Mouse (Mus musculus) forebrain, postnatal 0 days (tissue): ENCODE results near the gene Pde4d. TPM values are rescaled to one million over a fixed set of nuclear protein-coding genes. Genes with fewer than 3 reads are reported as not detected.

Source experiments
- ATAC-seq: fragments of 200-750 bp; cut with Nextera tagmentation; 2 replicates; pipeline ENCODE4 v1.8.0; 2017; ENCODE audit warnings: mild to moderate bottlenecking, moderate library complexity
- DNase-seq: peaks from one replicate; pipeline ENCODE4 v3.0.0-alpha.2; 2015
- H3K27ac ChIP-seq: fragments of 300-500 bp; sonication (generic); 2 replicates; pipeline ENCODE4 v1.5.1; 2014; ENCODE audit warnings: low read depth, mild to moderate bottlenecking, antibody characterized with exemption, low read length, moderate library complexity, mixed read lengths
- H3K27me3 ChIP-seq: fragments of 300-500 bp; sonication (generic); 2 replicates; pipeline ENCODE4 v1.6.1; 2014; ENCODE audit warnings: mild to moderate bottlenecking, low read length, mixed read lengths; ENCODE audit not compliant: insufficient read depth
- H3K36me3 ChIP-seq: fragments of 300-500 bp; sonication (generic); 2 replicates; pipeline ENCODE4 v1.6.1; 2014; ENCODE audit warnings: mild to moderate bottlenecking, moderate library complexity; ENCODE audit not compliant: insufficient read depth
- H3K4me1 ChIP-seq: fragments of 300-500 bp; sonication (generic); 2 replicates; pipeline ENCODE4 v1.6.1; 2014; ENCODE audit warnings: antibody characterized with exemption; ENCODE audit not compliant: insufficient read depth
- H3K4me2 ChIP-seq: fragments of 300-500 bp; sonication (generic); 2 replicates; pipeline ENCODE4 v1.6.1; 2014; ENCODE audit warnings: low read depth, mild to moderate bottlenecking, moderate library complexity
- H3K4me3 ChIP-seq: fragments of 300-500 bp; sonication (generic); 2 replicates; pipeline ENCODE4 v1.5.1; 2014; ENCODE audit warnings: low read depth, low read length, mixed read lengths
- H3K9ac ChIP-seq: fragments of 300-500 bp; sonication (generic); 2 replicates; pipeline ENCODE4 v1.6.1; 2014; ENCODE audit warnings: mild to moderate bottlenecking
- H3K9me3 ChIP-seq: fragments of 300-500 bp; sonication (generic); 2 replicates; pipeline ENCODE4 v1.6.1; 2016; ENCODE audit warnings: low read length
- CTCF ChIP-seq: sonication (generic); IDR thresholded peaks from 2 replicates; pipeline ENCODE4 v1.5.1; 2016; ENCODE audit warnings: antibody characterized with exemption, control low read depth, low read depth
- WGBS: fragments of 180-500 bp; shearing (Covaris S2); extraction: QIAGEN DNeasy Blood & Tissue Kit; methylation state at CpG from one replicate; pipeline ENCODE4 v1.1.7; 2014; 5-methylcytosine and 5-hydroxymethylcytosine counted together
- polyA plus RNA-seq: library from polyadenylated mRNA; unstranded; fragments of >200 nt; fragmentation: Nextera tagmentation; extraction: Ambion mirVana; gene quantifications from 2 replicates; pipeline ENCODE4 v1.2.1, GENCODE M21; 2015
- total RNA-seq: library from RNA; depleted of rRNA; stranded (reverse); fragments of >200 nt; gene quantifications from 2 replicates; pipeline ENCODE4 v1.2.3, GENCODE M21; 2014

Gene Pde4d
- total and polyA plus RNA-seq, 2 experiments from 2014 or later, result 13.2 to 78.8 TPM

GRCm38 (mm10) chr13:109821725-109822412 is 1372.1 kb downstream of the Pde4d start:
- Histone ChIP-seq H3K4me2 (peak overlapping the region; percentile 57), H3K27ac (peak overlapping the region; percentile 85), H3K27me3 (no peaks in the 10 kb centered on the region), H3K4me1 (peaks cover 17% of the 10 kb centered on the region; the same call in 1 of the 2 replicates), H3K9me3 (no peaks in the 10 kb centered on the region), H3K36me3 (no peaks in the 10 kb centered on the region), H3K4me3 (peak overlapping the region; percentile 30), H3K9ac (peak overlapping the region; percentile 47)
- no peak for DNase-seq
- peak; percentile 78 for ATAC-seq
- no peak for TF ChIP-seq CTCF
- 2% methylated on average over 8 of the region's 8 CpGs for WGBS

- Histone ChIP-seq H3K36me3 (no peaks in the 10 kb centered on the region), H3K9ac (peak overlapping the region; percentile 47), H3K9me3 (no peaks in the 10 kb centered on the region), H3K4me1 (peaks cover 17% of the 10 kb centered on the region; the same call in 1 of the 2 replicates), H3K27ac (peak overlapping the region; percentile 85), H3K4me2 (peak overlapping the region; percentile 57), H3K27me3 (no peaks in the 10 kb centered on the region), H3K4me3 (peak overlapping the region; percentile 30)
- DNase-seq (peak; percentile 98), ATAC-seq (peak; percentile 98)
- TF ChIP-seq CTCF, result no peak
- under 1% methylated on average over 15 of the region's 15 CpGs for WGBS
These were observed 1372.9 kb downstream of the Pde4d start for GRCm38 (mm10) chr13:109822413-109823298.

- H3K27me3 ChIP-seq, result no peaks in the 10 kb centered on the region
- 4% methylated on average over 11 of the region's 11 CpGs for WGBS
- H3K4me1 ChIP-seq, result peaks cover 17% of the 10 kb centered on the region; the same call in 1 of the 2 replicates
- peak overlapping the region; percentile 57 for H3K4me2 ChIP-seq
- H3K4me3 ChIP-seq, result peak overlapping the region; percentile 26
- H3K36me3 ChIP-seq, result no peaks in the 10 kb centered on the region
- DNase-seq (peak; percentile 75), ATAC-seq (0 out of 2 replicates have a peak, but pooled peaks have one; percentile 13)
- peak overlapping the region; percentile 48 for H3K9ac ChIP-seq
- no peak for TF ChIP-seq CTCF
- H3K27ac ChIP-seq, result peak overlapping the region; percentile 85
- no peaks in the 10 kb centered on the region for H3K9me3 ChIP-seq
These were observed 1373.7 kb downstream of the Pde4d start for GRCm38 (mm10) chr13:109823307-109824031.

- no peak for TF ChIP-seq CTCF
- no peak overlapping the region for H3K4me3 ChIP-seq
- no peak overlapping the region for H3K9ac ChIP-seq
- no peak for ATAC-seq
- H3K4me1 ChIP-seq, result peaks cover 17% of the 10 kb centered on the region; the same call in 1 of the 2 replicates
- WGBS, result 78% methylated on average over 6 of the region's 6 CpGs
- H3K27ac ChIP-seq, result no peak overlapping the region
- no peak overlapping the region for H3K4me2 ChIP-seq
- no peaks in the 10 kb centered on the region for H3K27me3 ChIP-seq
- no peaks in the 10 kb centered on the region for H3K9me3 ChIP-seq
- no peak for DNase-seq
- H3K36me3 ChIP-seq, result no peaks in the 10 kb centered on the region
These were observed 1376.1 kb downstream of the Pde4d start for GRCm38 (mm10) chr13:109825891-109826290.

- no peaks in the 10 kb centered on the region for H3K9me3 ChIP-seq
- 72% methylated on average over 6 of the region's 6 CpGs for WGBS
- ATAC-seq (no peak), DNase-seq (no peak)
- H3K4me2 ChIP-seq, result no peak overlapping the region
- no peaks in the 10 kb centered on the region for H3K27me3 ChIP-seq
- 0 out of 2 replicates have a peak, but pooled peaks cover 8% of the 10 kb centered on the region for H3K4me1 ChIP-seq
- H3K36me3 ChIP-seq, result no peaks in the 10 kb centered on the region
- no peak overlapping the region for H3K4me3 ChIP-seq
- H3K27ac ChIP-seq, result no peak overlapping the region
- no peak overlapping the region for H3K9ac ChIP-seq
- no peak for TF ChIP-seq CTCF
These were observed 1377.6 kb downstream of the Pde4d start for GRCm38 (mm10) chr13:109827341-109827740.

- Histone ChIP-seq H3K4me1 (0 out of 2 replicates have a peak, but pooled peaks cover 8% of the 10 kb centered on the region), H3K27me3 (no peaks in the 10 kb centered on the region), H3K9ac (no peak overlapping the region), H3K4me2 (no peak overlapping the region), H3K27ac (no peak overlapping the region), H3K9me3 (no peaks in the 10 kb centered on the region), H3K36me3 (no peaks in the 10 kb centered on the region), H3K4me3 (no peak overlapping the region)
- ATAC-seq (no peak), DNase-seq (no peak)
- TF ChIP-seq CTCF, result no peak
- WGBS, result 82% methylated on average over 3 of the region's 3 CpGs
These were observed 1378.2 kb downstream of the Pde4d start for GRCm38 (mm10) chr13:109827909-109828308.
